Mouse (Mus musculus): Measurements from ENCODE around the gene Nr2e3. TPM values are rescaled to one million over a fixed set of nuclear protein-coding genes. Genes with fewer than 3 reads are reported as not detected.

Nr2e3 gene
- not detected for total RNA-seq (2023)

GRCm38 (mm10) chr9:59960559-59960958, at the start of gene Nr2e3:
Nr2e3 (minus strand) TSS chr9:59960659.

Other genes with a start within 250 kb of the Nr2e3 start
- 1.4 TPM for gene Senp8, start 209.9 kb downstream of the Nr2e3 start, total RNA-seq (2023)
- 20.5 TPM for gene Myo9a, start 209.8 kb downstream of the Nr2e3 start, total RNA-seq (2023)

All from CD4-positive naive resting alpha-beta T cell, adult 57 days (primary cell).